Mouse (Mus musculus): ENCODE data around the gene Elavl2. TPM values are rescaled to one million over a fixed set of nuclear protein-coding genes. Genes with fewer than 3 reads are reported as not detected.

Elavl2 gene
- under 1 TPM; 0.11 to 0.68 TPM for polyA plus RNA-seq (2012; fragmentation: generic; extraction: Trizol)

GRCm38 (mm10) chr4:91400423-91400822 is at the start of gene Elavl2:
Gene Elavl2, minus strand, starts transcription at chr4:91400785.

